In the genomic region with DNA sequence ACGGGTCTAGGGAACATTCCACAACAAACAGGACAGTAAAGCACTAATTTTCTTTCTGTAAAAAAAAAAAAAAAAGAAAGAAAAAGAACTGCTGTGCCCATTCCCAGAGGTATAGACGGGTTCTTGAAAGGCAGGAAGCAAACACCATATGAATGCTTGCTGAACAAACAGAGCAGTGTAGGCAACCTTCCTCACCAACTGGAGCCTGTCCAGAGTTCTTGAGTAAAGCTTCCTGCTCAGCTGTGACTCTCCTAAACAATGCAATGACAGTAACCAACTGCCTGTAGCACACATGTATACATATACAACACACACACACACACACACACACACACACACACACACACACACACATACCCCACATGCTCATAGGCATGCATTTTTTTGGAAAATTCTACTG, we compare ENCODE assay signal across 19 mouse cellular contexts. TPM values are rescaled to one million over a fixed set of nuclear protein-coding genes. Genes with fewer than 3 reads are reported as not detected.
DNase-seq lines count a peak whose midpoint lies in the region; ATAC-seq and TF ChIP-seq lines count a peak whose summit lies in the region.
"Had no signal": no experiment of that assay in that cellular context is flagged by ENCODE, and none has a peak within 500 bp of the region (broad histone marks: within the 10 kb centered on the region; RNA-seq: fewer than 3 reads in every experiment).

No protein-coding gene starts in this region.

- peak; percentile 40 for DNase-seq in kidney, postnatal 0 days (ENCODE audit: low spot score)
- DNase-seq in kidney, postnatal 4 days, result no peak
- peak; percentile 52 for DNase-seq in 416B (ENCODE audit: low read depth)
- no peak for DNase-seq in ovary, postnatal 36 days (ENCODE audit: low spot score)
- DNase-seq: B cell, adult 2 months; cerebellum, adult 18-20 months; cerebellum, postnatal 25 days; gastrocnemius, postnatal 10 days; kidney, adult 9 months; retina, postnatal 1 day; thymus, postnatal 36 days had no signal

- H3K27ac ChIP-seq in heart, embryonic 13.5 days (replicated peaks), result peak overlapping the region; percentile 53
- no peak overlapping the region for H3K27ac ChIP-seq in heart, embryonic 11.5 days (ENCODE audit: low read depth, low read length)
- H3K27ac ChIP-seq in kidney, postnatal 0 days, result no peak overlapping the region
- no peak overlapping the region for H3K27ac ChIP-seq in stomach, embryonic 15.5 days
- H3K27ac ChIP-seq: limb, embryonic 12.5 days; liver, embryonic 14.5 days; macrophage had no signal

- 49% methylated on average over 2 of the region's 2 CpGs for WGBS in heart, embryonic 13.5 days
- WGBS in heart, embryonic 11.5 days (ENCODE audit: insufficient replicate concordance), result 41% methylated on average over 2 of the region's 2 CpGs
- WGBS in kidney, postnatal 0 days, result 67% methylated on average over 2 of the region's 2 CpGs
- 45% methylated on average over 2 of the region's 2 CpGs for WGBS in stomach, embryonic 15.5 days

- H3K9me3 ChIP-seq in heart, embryonic 13.5 days, result no peaks in the 10 kb centered on the region
- H3K9me3 ChIP-seq in heart, embryonic 11.5 days (replicated peaks; ENCODE audit: control insufficient read depth, low read length), result no peaks in the 10 kb centered on the region
- no peaks in the 10 kb centered on the region for H3K9me3 ChIP-seq in kidney, postnatal 0 days (replicated peaks; ENCODE audit: low read length)
- no peaks in the 10 kb centered on the region for H3K9me3 ChIP-seq in stomach, embryonic 15.5 days
- H3K9me3 ChIP-seq: limb, embryonic 12.5 days had no signal

- H3K9ac ChIP-seq in heart, embryonic 13.5 days, result no peak overlapping the region
- no peak overlapping the region for H3K9ac ChIP-seq in heart, embryonic 11.5 days (ENCODE audit: low read depth, low read length)
- no peak overlapping the region for H3K9ac ChIP-seq in kidney, postnatal 0 days (ENCODE audit: low read depth, low read length)
- H3K9ac ChIP-seq in stomach, embryonic 15.5 days, result no peak overlapping the region
- H3K9ac ChIP-seq: limb, embryonic 12.5 days; liver, embryonic 14.5 days had no signal

- ATAC-seq in heart, embryonic 13.5 days (ENCODE audit: extremely low read depth, insufficient number of reproducible peaks, low FRiP score, low TSS enrichment), result no peak
- no peak; the same call in 1 of the 2 replicates for ATAC-seq in heart, embryonic 11.5 days (replicated peaks; ENCODE audit: insufficient number of reproducible peaks, low FRiP score, low TSS enrichment)
- ATAC-seq in kidney, postnatal 0 days (replicated peaks; ENCODE audit: low FRiP score, low read depth), result no peak
- ATAC-seq in stomach, embryonic 15.5 days (ENCODE audit: insufficient read depth, low FRiP score, low read depth), result peak; percentile 79; the same call in 1 of the 2 replicates

- no peak overlapping the region for H3K4me2 ChIP-seq in heart, embryonic 13.5 days
- H3K4me2 ChIP-seq in heart, embryonic 11.5 days, result no peak overlapping the region
- H3K4me2 ChIP-seq in kidney, postnatal 0 days (ENCODE audit: low read length), result no peak overlapping the region
- no peak overlapping the region for H3K4me2 ChIP-seq in stomach, embryonic 15.5 days
- H3K4me2 ChIP-seq: limb, embryonic 12.5 days; midbrain, embryonic 11.5 days had no signal

- no peaks in the 10 kb centered on the region for H3K27me3 ChIP-seq in heart, embryonic 13.5 days (replicated peaks)
- H3K27me3 ChIP-seq in heart, embryonic 11.5 days (ENCODE audit: control insufficient read depth, insufficient read depth, low read length), result no peaks in the 10 kb centered on the region
- no peaks in the 10 kb centered on the region for H3K27me3 ChIP-seq in kidney, postnatal 0 days (ENCODE audit: insufficient read depth, low read length)
- no peaks in the 10 kb centered on the region for H3K27me3 ChIP-seq in stomach, embryonic 15.5 days (replicated peaks)
- H3K27me3 ChIP-seq: limb, embryonic 12.5 days had no signal

- no peaks in the 10 kb centered on the region for H3K4me1 ChIP-seq in heart, embryonic 13.5 days
- H3K4me1 ChIP-seq in heart, embryonic 11.5 days (ENCODE audit: control insufficient read depth, insufficient read depth, low read length), result no peaks in the 10 kb centered on the region
- H3K4me1 ChIP-seq in kidney, postnatal 0 days (replicated peaks; ENCODE audit: insufficient read depth, low read length), result no peaks in the 10 kb centered on the region
- H3K4me1 ChIP-seq in stomach, embryonic 15.5 days, result no peaks in the 10 kb centered on the region
- H3K4me1 ChIP-seq: limb, embryonic 12.5 days had no signal

- no peak for TF ChIP-seq CTCF in kidney, postnatal 0 days (IDR thresholded peaks at IDR 0.05; ENCODE audit: low read depth)

- no peaks in the 10 kb centered on the region for H3K36me3 ChIP-seq in heart, embryonic 13.5 days
- H3K36me3 ChIP-seq in heart, embryonic 11.5 days (ENCODE audit: control insufficient read depth, insufficient read depth, low read length), result no peaks in the 10 kb centered on the region
- no peaks in the 10 kb centered on the region for H3K36me3 ChIP-seq in kidney, postnatal 0 days (ENCODE audit: insufficient read depth, low read length)
- no peaks in the 10 kb centered on the region for H3K36me3 ChIP-seq in stomach, embryonic 15.5 days
- H3K36me3 ChIP-seq: limb, embryonic 12.5 days had no signal

- H3K4me3 ChIP-seq in heart, embryonic 13.5 days, result no peak overlapping the region
- no peak overlapping the region for H3K4me3 ChIP-seq in heart, embryonic 11.5 days (ENCODE audit: low read depth, low read length)
- H3K4me3 ChIP-seq in kidney, postnatal 0 days (replicated peaks; ENCODE audit: low read depth, low read length), result no peak overlapping the region
- no peak overlapping the region for H3K4me3 ChIP-seq in stomach, embryonic 15.5 days (replicated peaks)
- H3K4me3 ChIP-seq: limb, embryonic 12.5 days had no signal

RNA-seq across cellular contexts. Expression of gene Kcng3, which starts 49.1 kb away (rescaled TPM):
- polyA plus RNA-seq in heart, embryonic 13.5 days (2015; fragmentation: Nextera tagmentation; extraction: Ambion mirVana), result not detected in 2 replicates
- not detected in 2 replicates for polyA plus RNA-seq in heart, embryonic 11.5 days (2014; fragmentation: Nextera tagmentation; extraction: Ambion mirVana)
- 0.08 TPM in 1 of 2 replicates, not detected in the other for polyA plus RNA-seq in kidney, postnatal 0 days (2015; fragmentation: Nextera tagmentation; extraction: Ambion mirVana)
- polyA plus RNA-seq in stomach, embryonic 15.5 days (2015; fragmentation: Nextera tagmentation; extraction: Ambion mirVana), result 0.06 TPM in 2 replicates
- polyA plus RNA-seq: forebrain, embryonic 11.5 days; limb, embryonic 12.5 days; macrophage; midbrain, embryonic 11.5 days had no signal

Comparison
In these comparisons a context has a peak if more than half of its experiments do, and no peak if none do; other contexts are left out.
1. DNase-seq: peak in kidney, postnatal 0 days (single experiment) and 416B (single experiment); none in kidney, postnatal 4 days (0 of 2) and ovary, postnatal 36 days (single experiment).